Mouse (Mus musculus) megakaryocyte-erythroid progenitor cell, adult 5-6 weeks (primary cell): Measurements from ENCODE around the gene Aak1. TPM values are rescaled to one million over a fixed set of nuclear protein-coding genes. Genes with fewer than 3 reads are reported as not detected.
"Not testable (repeated sequence)": the region's sequence is repeated elsewhere in the genome, so short reads cannot be mapped to it uniquely, and the experiment has no call there.

Source experiments
- ATAC-seq: replicated peaks from 2 replicates; pipeline ENCODE4 v1.8.0; 2016; ENCODE audit warnings: mild to moderate bottlenecking, inconsistent platforms; ENCODE audit not compliant: severe bottlenecking, poor library complexity, low FRiP score, low TSS enrichment
- total RNA-seq, 2 experiments: library from RNA; stranded (forward) in 1 of 2; stranded (reverse) in 1 of 2; fragments of 200-1000, 215-1000 nt in 1 of 2; fragments of >200 nt in 1 of 2; fragmentation: Nextera tagmentation in 1 of 2; gene quantifications; 2 replicates each; pipeline ENCODE4 v1.2.3; 2014 to 2017

Gene Aak1
- total RNA-seq, 2 experiments from 2014 or later = 7.9 to 33.3 TPM

DNA sequence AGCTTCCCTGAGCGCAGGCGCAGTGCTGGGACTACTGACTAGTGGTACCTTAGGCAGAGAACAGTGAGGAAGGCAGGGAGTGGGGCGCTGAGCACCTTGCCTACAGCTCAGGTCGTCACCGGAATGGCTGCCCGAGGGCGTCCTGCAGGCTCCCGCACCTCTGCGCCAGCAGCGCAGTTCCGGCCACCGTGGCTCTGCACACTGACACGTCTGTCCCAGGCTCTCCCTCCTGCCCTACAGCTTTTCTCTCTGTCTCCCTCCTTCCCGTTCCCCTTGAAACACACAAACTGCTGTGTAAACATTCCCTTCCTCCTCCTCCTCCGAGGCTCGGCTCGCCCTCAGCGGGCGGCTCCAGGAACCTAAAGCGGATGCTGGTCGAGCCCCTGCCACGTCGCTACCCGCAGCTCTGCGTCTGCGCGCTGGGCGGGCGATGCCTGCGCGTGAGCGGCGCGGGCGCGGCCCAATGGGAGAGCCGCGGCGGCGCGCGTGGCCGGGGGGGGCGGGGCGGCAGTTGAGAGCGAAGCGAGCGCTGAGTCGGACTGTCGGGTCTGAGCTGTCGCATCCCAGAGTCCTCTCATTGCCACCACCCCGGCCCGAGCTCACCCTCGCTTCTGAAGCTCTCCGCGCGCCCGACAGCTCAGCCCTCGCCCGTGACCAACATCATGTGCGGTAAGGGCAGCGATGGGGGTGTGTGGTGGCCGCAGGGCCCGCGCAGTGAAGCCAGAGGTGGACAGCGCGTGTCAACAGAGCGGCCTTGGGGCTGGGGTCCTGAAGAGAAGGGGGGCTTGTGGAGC, 193.2 kb downstream of the Aak1 start, which contains the start of gene Gfpt1:
Gfpt1 (plus strand) TSS at position 510 of the 794 bp plus-strand sequence.
- ATAC-seq = peak; percentile 78

GRCm38 (mm10) chr6:87043131-87043516, 193.8 kb downstream of the Aak1 start:
- ATAC-seq = 0 out of 2 replicates have a peak, but pooled peaks have one; percentile 4

DNA sequence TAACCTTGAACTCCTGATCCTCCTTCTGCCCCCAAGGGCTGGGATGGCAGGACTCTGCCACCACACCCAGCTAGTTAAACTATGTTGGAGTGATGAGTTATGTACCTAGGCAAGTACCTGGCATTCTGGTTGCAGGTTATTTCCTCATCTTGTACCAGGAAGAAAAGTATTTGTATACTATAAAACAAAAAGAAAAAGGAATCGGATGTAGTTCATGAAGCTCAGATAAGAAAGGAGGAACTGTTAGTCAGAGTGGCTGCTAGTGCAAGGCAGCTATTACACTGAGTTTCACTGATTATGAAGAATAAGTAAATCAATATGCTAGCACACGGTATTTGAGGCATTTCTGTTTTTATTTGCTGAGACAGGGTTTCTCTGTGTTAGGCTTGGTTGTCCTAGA, 195.6 kb downstream of the Aak1 start:
- no peak for ATAC-seq

DNA sequence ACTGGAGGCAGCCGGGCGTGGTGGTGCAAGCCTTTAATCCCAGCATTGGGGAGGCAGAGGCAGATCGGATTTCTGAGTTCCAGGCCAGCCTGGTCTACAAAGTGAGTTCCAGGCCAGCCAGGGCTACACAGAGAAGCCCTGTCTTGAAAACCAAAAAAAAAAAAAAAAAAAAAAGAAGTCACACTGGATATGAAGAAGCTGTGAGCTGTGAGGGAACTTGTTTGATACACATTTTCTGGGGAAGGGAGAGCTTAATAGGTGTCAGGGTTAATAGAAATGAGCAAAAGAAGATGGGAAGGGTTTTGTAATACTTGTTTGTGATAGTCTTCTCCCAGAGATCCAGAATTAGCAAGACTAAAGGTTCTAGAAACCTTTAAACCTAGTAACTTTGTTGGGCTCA, 196.2 kb downstream of the Aak1 start:
- no peak for ATAC-seq

DNA sequence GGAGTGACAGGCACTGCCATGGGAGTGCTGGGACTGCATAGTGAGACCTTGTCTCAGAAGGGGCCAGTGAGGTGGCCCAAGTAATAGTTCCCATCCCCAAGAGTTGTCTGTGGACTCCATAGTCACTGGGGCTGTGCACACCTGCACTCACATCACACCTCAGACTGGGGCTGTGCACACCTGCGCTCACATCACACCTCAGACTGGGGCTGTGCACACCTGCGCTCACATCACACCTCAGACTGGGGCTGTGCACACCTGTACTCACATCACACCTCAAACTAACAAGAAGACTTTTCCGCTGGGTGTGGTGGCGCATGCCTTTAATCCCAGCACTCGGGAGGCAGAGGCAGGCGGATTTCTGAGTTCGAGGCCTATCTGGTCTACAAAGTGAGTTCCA, 199.4 kb downstream of the Aak1 start:
- ATAC-seq = not testable (repeated sequence)

GRCm38 (mm10) chr6:87051886-87052425, 202.6 kb downstream of the Aak1 start:
- no peak for ATAC-seq

Other genes starting within 250 kb of the Aak1 start
- gene Asprv1, start 221.4 kb upstream of the Aak1 start, total RNA-seq (2014; fragmentation: Nextera tagmentation) = not detected in 2 replicates
- gene Asprv1, start 221.4 kb upstream of the Aak1 start, total RNA-seq (2017) = not detected in 2 replicates
- gene Mxd1, start 180.4 kb upstream of the Aak1 start, total RNA-seq (2014; fragmentation: Nextera tagmentation) = 7.6 and 19.5 TPM in 2 replicates
- gene Mxd1, start 180.4 kb upstream of the Aak1 start, total RNA-seq (2017) = 14.9 and 16.2 TPM in 2 replicates
- gene Snrnp27, start 165.0 kb upstream of the Aak1 start, total RNA-seq (2014; fragmentation: Nextera tagmentation) = 75.7 and 89.2 TPM in 2 replicates
- gene Snrnp27, start 165.0 kb upstream of the Aak1 start, total RNA-seq (2017) = 127 and 139 TPM in 2 replicates
- 18.7 and 28.4 TPM in 2 replicates for gene Gmcl1, start 116.1 kb upstream of the Aak1 start, total RNA-seq (2014; fragmentation: Nextera tagmentation)
- gene Gmcl1, start 116.1 kb upstream of the Aak1 start, total RNA-seq (2017) = 23.4 and 23.7 TPM in 2 replicates
- 8.7 and 10.9 TPM in 2 replicates for gene Anxa4, start 55.9 kb upstream of the Aak1 start, total RNA-seq (2014; fragmentation: Nextera tagmentation)
- gene Anxa4, start 55.9 kb upstream of the Aak1 start, total RNA-seq (2017) = 15.2 and 19.4 TPM in 2 replicates
- 68.1 and 91.5 TPM in 2 replicates for gene Nfu1, start 159.7 kb downstream of the Aak1 start, total RNA-seq (2014; fragmentation: Nextera tagmentation)
- gene Nfu1, start 159.7 kb downstream of the Aak1 start, total RNA-seq (2017) = 68.4 and 72.6 TPM in 2 replicates
- gene Gfpt1, start 193.3 kb downstream of the Aak1 start, total RNA-seq (2014; fragmentation: Nextera tagmentation) = 32.0 and 46.2 TPM in 2 replicates
- gene Gfpt1, start 193.3 kb downstream of the Aak1 start, total RNA-seq (2017) = 34.4 and 40.3 TPM in 2 replicates